Mouse (Mus musculus) left cerebral cortex, adult 9 months (tissue): ENCODE results near the gene Inip.

ENCODE experiments used
- DNase-seq, 2 experiments: peaks; one replicate each; pipeline ENCODE4 v3.0.0; 2022; ENCODE audit warnings: low spot score in 2 of 2

Inip gene

DNA sequence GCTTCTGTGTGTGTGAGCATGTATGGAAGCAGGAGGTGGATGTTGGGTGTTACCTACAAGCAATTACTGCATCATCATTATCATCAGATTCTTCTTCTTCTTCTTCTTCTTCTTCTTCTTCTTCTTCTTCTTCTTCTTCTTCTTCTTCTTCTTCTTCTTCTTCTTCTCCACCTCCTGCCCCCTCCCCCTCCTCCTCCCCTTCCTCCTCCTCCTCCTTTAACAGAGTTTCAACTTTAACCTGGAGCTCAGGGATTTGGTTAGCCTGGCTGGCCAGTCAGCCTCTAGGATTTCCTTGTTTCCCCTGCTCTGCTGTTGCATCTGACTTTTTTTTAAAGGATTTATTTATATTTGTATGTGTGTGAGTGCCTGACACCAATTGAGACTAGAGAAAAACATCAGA lies at the start of gene Inip:
TSS of gene Inip (minus strand) at position 101 of the 400 bp plus-strand sequence.
- DNase-seq: no peak

GRCm38 (mm10) chr4:59850181-59850580 lies 48.8 kb upstream of the Inip start:
- peak in 1 of 2 experiments; percentile 70 for DNase-seq

DNA sequence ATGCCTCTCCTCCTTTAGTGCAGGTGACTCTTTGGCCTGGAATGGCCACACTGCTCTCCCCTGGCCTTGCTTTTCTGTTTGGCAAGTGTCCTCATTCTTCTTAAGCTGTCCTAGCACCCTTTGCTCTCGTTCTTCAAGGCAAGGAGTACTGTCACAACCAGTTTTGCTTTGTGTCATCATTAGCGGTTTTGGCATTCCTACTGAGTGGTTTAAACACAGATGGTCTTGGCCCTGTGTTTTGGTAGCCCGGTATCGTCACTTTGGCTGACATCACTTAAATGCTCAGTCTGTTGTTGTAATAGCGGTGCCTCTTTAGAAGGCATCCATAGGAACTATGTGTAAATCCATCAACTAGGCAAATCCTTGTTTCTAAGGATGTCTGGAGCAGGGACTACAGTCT lies 46.1 kb upstream of the Inip start:
- no peak for DNase-seq

GRCm38 (mm10) chr4:59845245-59845637 lies 43.9 kb upstream of the Inip start:
- DNase-seq: no peak

DNA sequence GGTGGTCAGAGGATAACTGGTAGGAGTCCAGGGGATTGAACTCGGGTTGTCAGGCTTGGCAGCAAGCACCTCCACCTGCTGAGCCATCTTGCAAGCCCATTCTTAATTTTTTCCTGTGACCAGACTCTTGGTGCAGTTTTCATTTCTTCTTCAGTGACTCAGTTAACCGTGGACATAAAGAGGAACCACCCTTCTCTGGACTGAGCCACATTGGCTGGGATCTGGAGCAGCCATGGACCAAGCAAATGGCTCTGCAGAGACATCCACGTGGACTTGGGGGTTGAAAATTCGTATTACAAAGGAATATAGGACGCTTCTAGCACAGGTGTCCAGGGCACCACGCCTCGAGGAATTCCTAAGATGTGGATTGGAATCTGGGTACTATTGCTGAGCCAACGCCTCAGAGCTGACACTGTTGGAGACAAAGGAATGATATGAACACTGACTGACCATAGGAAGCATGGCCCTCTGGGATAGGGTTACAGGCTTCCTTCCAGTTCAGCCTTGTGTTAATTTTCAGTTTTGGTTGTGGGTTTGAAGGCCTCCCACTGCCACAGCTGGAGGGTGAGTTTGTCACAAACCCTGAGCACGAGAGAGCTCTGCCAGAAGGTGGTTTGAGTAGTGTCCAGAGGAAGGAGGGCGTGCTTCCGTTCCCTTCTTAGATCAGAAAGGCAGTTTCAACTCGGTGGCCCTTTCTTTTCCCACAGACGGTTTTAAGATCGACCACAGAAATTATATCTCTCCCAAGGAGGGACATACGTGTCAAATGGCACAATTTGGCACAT lies 43.3 kb upstream of the Inip start:
- DNase-seq: no peak

- DNase-seq: no peak
Observed at GRCm38 (mm10) chr4:59837659-59838058, 36.3 kb upstream of the Inip start.

DNA sequence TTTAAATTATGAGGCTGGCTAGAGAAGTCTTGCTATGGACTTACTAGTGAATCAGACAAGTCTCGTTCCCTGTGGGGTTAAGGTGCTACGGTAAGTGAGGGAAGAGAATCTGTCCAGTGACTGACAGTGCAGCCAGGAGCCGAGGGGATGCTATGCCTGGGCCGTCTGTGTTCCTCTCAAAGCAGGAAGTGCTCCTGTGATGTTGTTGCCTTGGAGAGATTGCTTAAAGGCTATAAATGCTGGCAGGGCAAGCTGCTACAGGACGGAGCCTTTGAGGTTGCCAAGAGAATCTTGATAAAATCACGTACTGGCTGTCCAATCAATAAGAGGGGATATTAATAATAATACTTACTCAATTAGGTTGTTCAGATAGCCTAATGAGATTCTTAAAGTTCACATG lies 31.4 kb upstream of the Inip start:
- no peak for DNase-seq

DNA sequence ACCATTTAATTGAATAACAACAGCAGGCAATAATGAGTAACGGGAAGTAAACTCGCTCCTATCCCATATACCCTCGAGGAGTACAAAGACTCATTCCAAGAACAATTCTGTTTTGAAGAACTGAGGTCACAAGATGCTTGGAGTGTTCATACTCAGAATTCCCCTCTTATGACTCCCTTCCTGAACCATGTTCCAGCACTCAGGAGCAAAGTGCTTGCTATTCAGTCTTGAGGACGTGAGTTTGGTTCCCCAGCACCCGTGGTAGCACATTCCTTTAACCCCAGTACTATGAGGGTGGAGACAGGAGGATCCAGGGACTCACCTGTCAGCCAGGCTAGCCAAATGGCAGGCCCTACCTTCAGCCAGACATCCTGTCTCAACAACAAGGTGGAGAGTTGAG lies 29.6 kb upstream of the Inip start:
- DNase-seq: no peak

DNA sequence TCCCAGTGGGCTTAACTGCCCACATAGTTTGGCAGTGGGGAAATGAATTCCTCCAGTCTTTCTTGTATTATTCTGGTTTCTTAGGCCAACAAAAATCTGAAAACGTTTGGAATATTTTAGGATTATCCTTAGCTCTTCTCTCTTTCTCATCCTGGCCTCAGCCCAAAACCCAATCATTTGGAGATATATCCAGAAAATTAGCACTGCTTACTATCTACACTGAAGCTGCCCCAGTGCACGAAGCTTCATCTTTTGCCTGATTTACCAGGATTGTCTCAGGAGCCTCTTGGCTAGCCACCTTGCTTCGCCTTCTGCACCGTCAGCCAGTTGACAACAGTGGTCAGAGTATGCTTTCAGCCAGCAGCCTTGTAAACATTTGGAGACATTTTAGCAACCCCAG lies 27.7 kb upstream of the Inip start:
- peak in 1 of 2 experiments; percentile 50 for DNase-seq

- no peak for DNase-seq
Observed at GRCm38 (mm10) chr4:59826381-59826780, 25.0 kb upstream of the Inip start.

- peak in 1 of 2 experiments; percentile 53 for DNase-seq
Observed at GRCm38 (mm10) chr4:59825634-59826033, 24.2 kb upstream of the Inip start.

DNA sequence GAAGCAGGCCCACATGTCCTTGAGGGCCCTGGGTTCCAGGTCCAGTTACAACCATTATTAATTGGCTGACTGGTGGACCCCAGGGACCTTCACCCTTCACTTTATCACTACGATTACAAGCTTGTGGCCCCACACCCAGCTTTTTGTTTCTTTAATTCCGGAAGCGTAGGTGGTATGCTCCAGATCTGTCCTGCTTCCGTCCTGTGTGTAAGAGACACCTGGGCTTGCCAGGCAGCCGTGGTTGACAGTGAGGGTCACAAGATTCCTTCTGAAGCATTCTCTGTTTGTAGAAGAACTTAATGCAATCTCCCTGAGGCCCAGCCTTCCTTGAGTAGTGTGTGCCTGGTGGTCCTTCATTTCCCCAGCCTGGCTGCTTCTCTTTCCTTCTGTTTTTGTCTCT lies 23.5 kb upstream of the Inip start:
- no peak for DNase-seq

DNA sequence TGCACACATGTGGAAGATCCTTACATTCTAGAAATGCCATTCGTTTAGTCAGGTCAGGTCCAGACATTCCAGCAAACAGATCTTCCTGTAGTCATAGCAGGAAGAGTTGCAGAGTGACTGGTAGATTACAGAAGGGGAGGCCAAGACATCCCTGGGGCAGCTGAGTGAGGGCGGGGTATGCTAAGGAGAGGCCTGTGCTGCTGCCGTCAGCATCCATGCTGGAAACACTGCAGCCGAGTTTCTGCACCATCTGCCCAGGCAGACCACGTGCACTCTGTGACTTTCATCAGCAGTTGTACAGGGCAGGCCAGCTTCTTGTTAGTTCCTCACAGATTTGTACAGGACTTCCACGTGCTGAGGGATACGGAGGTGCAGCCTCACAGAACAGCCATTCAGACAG lies 22.1 kb upstream of the Inip start:
- peak in 1 of 2 experiments; percentile 66 for DNase-seq

DNA sequence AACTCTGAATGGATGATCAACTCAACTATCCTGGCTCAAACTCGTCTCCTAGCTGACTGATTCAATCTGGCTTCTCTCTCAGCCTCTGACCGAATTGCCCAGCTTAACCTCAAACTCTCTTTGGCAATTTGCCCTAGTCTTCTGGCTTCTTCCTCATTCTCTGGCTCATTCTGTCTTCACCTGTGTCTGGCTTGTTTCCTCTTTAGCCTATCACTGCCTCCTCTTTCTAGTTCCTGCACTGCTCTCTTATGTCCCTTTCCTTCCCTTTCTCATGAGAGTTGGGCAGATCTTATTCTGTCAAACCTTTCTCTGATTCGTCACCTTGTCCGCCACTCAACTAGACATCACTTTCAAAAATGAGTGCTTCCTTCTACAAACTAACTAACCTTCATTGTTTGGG lies 20.7 kb upstream of the Inip start:
- DNase-seq: no peak

DNA sequence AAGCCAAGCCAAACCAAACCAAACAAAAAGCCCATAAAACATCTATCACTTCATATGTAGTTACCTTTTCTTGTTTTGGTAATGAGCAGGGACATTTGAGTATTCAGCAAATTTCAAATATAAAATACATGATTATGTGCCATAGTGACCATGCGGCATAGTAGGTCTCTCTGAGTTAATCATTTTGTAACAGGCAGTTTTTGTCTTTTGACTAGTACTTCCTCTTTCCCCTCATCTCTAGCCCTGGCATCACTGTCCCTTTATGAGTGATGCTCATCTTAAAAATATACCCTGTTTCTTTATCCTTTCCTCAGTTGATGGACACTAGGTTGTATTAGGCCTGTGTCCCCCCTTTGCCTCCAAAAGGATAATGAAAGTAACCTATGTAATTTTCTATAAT lies 20.1 kb upstream of the Inip start:
- DNase-seq: no peak

- no peak for DNase-seq
Observed at GRCm38 (mm10) chr4:59819477-59820022, 18.2 kb upstream of the Inip start.

DNA sequence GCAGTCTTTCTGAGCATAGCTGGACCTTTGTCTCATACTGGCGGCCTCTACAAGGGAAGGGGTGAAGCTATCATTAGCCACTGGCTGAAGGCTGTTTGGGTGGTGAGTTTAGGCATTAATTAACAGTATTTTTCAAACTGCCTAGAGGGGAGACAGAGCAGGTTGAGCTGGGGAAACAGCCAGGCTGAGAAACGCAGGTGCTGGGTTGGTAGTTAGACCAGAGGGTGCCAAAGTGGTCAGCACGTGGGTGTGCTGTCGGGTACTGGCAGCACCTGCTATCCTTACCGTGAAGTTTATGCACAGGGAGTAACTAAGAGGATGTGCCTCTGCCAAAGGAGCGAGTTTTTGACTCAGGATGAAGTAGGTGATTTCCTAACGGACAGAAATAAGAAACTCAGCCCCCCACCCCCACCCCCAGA lies 17.7 kb upstream of the Inip start:
- no peak for DNase-seq

DNA sequence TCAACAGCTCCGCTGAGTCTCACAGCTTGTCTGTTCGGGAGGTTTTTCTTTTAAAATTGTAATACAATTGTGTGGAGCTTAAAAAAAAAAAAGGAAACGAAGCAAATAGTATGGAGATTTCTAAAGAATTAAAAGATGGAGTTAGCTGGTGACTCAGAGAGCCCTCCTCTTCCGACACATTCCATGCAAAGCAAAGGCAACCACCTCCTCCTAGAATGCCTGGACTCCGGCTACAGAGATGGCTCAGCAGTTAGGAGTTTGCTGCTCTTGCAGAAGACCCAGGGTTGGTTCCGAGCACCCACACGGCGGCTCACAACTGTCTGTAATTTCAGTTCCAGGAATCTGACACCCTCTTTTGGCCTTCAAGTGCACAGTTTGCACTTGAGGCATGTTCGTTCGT lies 17.1 kb upstream of the Inip start:
- DNase-seq: no peak

DNA sequence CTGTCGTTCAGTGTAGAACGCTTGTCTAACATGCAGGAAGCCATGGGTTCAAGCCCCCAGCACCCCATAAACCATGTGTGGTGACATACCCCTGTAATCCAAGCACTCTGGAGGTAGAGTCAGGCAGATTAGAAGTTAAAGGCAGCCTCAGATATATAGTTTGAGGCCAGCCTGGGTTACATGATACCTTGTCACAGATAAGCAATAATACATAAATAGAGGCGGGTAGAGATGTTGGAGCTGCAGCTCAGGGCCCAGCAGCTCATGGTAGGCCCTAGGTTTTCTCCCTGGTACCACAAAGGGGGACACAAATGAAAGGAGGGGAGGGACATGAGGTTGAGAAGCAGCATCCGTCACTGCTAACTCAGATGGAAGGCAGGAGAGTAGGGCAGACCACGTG lies 16.4 kb upstream of the Inip start:
- no peak for DNase-seq

DNA sequence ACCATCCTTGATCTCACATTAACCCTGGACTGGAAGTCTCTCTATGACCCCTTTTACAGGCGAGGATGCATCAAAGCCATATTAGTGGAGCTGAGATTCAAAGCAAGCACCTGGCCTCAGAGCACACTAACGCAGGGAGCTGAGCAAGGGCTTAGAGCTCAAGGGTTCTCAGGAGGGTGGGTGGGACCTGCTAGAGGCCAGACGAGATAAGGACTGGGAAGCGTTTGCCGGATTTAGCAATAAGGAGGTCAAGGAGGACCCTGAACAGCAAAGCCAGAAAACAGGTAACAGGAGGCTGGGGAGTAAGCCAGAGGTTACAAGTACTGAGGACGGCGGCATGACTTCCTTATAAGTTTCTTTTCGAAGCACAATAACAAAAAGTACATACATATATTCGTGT lies 15.1 kb upstream of the Inip start:
- no peak for DNase-seq

- DNase-seq: no peak
Observed at GRCm38 (mm10) chr4:59816016-59816415, 14.6 kb upstream of the Inip start.

- peak in 1 of 2 experiments; percentile 35 for DNase-seq
Observed at GRCm38 (mm10) chr4:59815121-59815810, 13.9 kb upstream of the Inip start.

GRCm38 (mm10) chr4:59814094-59814493 lies 12.7 kb upstream of the Inip start:
- DNase-seq: no peak
